Mouse (Mus musculus): ENCODE results near the gene Pias1. TPM values are rescaled to one million over a fixed set of nuclear protein-coding genes. Genes with fewer than 3 reads are reported as not detected.

Gene Pias1
- polyA plus RNA-seq, 1 experiment from 2014 or later, result 60.7 TPM

GRCm38 (mm10) chr9:62972073-62972745, 15.5 kb downstream of the Pias1 start:
- H3K4me3 ChIP-seq (ENCODE audit: low read depth, low read length), result no peak overlapping the region
- WGBS, result 52% methylated on average over 10 of the region's 10 CpGs

DNA sequence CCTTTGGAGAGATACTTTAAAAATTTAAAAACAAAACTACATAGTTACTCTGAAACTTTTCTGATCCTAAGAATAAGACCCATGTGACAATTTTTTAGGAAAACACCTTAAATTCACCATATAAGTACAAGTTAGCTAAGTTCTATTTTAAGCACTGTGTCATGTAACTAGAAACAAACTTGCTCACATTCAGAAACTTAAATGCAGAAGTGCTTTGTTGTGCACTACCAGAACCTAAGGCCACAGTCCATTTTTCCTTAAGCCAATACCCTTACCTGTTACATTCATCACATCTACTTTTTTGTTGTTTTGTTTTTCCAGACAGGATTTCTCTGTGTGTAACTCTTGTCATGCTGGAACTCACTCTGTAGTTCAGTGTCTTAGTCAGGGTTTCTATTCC, 17.4 kb downstream of the Pias1 start:
- Histone ChIP-seq H3K4me2 (ENCODE audit: low read depth, low read length) (no peak overlapping the region), H3K4me3 (ENCODE audit: low read depth, low read length) (no peak overlapping the region), H3K27ac (replicated peaks; ENCODE audit: low read depth, low read length) (no peak overlapping the region), H3K4me1 (ENCODE audit: control insufficient read depth, insufficient read depth, low read length) (no peaks in the 10 kb centered on the region), H3K27me3 (ENCODE audit: control insufficient read depth, insufficient read depth, low read length) (no peaks in the 10 kb centered on the region), H3K9ac (replicated peaks; ENCODE audit: low read length) (no peak overlapping the region), H3K36me3 (replicated peaks; ENCODE audit: control insufficient read depth, insufficient read depth, low read depth, low read length) (no peaks in the 10 kb centered on the region), H3K9me3 (replicated peaks; ENCODE audit: control insufficient read depth, low read length) (no peaks in the 10 kb centered on the region)
- DNase-seq (ENCODE audit: low spot score) (no peak), ATAC-seq (replicated peaks; ENCODE audit: insufficient number of reproducible peaks, low FRiP score, low TSS enrichment, low read depth) (no peak)

More at GRCm38 (mm10) chr9:62972073-62972745, 15.5 kb downstream of the Pias1 start:
- Histone ChIP-seq H3K4me1 (ENCODE audit: control insufficient read depth, insufficient read depth, low read length) (no peaks in the 10 kb centered on the region), H3K27ac (replicated peaks; ENCODE audit: low read depth, low read length) (no peak overlapping the region), H3K36me3 (replicated peaks; ENCODE audit: control insufficient read depth, insufficient read depth, low read depth, low read length) (no peaks in the 10 kb centered on the region), H3K9ac (replicated peaks; ENCODE audit: low read length) (no peak overlapping the region), H3K27me3 (ENCODE audit: control insufficient read depth, insufficient read depth, low read length) (no peaks in the 10 kb centered on the region), H3K9me3 (replicated peaks; ENCODE audit: control insufficient read depth, low read length) (no peaks in the 10 kb centered on the region), H3K4me2 (ENCODE audit: low read depth, low read length) (no peak overlapping the region)
- no peak for DNase-seq (ENCODE audit: low spot score)
- ATAC-seq (replicated peaks; ENCODE audit: insufficient number of reproducible peaks, low FRiP score, low TSS enrichment, low read depth), result no peak

GRCm38 (mm10) chr9:62966018-62966417, 21.7 kb downstream of the Pias1 start:
- H3K36me3 ChIP-seq (replicated peaks; ENCODE audit: control insufficient read depth, insufficient read depth, low read depth, low read length), result no peaks in the 10 kb centered on the region
- WGBS, result 90% methylated on average over 3 of the region's 3 CpGs
- no peaks in the 10 kb centered on the region for H3K27me3 ChIP-seq (ENCODE audit: control insufficient read depth, insufficient read depth, low read length)
- H3K9ac ChIP-seq (replicated peaks; ENCODE audit: low read length), result no peak overlapping the region
- no peak overlapping the region for H3K4me3 ChIP-seq (ENCODE audit: low read depth, low read length)
- H3K4me2 ChIP-seq (ENCODE audit: low read depth, low read length), result no peak overlapping the region
- DNase-seq (ENCODE audit: low spot score), result no peak
- no peaks in the 10 kb centered on the region for H3K4me1 ChIP-seq (ENCODE audit: control insufficient read depth, insufficient read depth, low read length)
- no peak for ATAC-seq (replicated peaks; ENCODE audit: insufficient number of reproducible peaks, low FRiP score, low TSS enrichment, low read depth)
- H3K9me3 ChIP-seq (replicated peaks; ENCODE audit: control insufficient read depth, low read length), result no peaks in the 10 kb centered on the region
- H3K27ac ChIP-seq (replicated peaks; ENCODE audit: low read depth, low read length), result no peak overlapping the region

- Histone ChIP-seq H3K4me1 (ENCODE audit: control insufficient read depth, insufficient read depth, low read length) (no peaks in the 10 kb centered on the region), H3K4me2 (ENCODE audit: low read depth, low read length) (no peak overlapping the region), H3K9me3 (replicated peaks; ENCODE audit: control insufficient read depth, low read length) (no peaks in the 10 kb centered on the region), H3K27me3 (ENCODE audit: control insufficient read depth, insufficient read depth, low read length) (no peaks in the 10 kb centered on the region), H3K4me3 (ENCODE audit: low read depth, low read length) (no peak overlapping the region), H3K36me3 (replicated peaks; ENCODE audit: control insufficient read depth, insufficient read depth, low read depth, low read length) (0 out of 2 replicates have a peak, but pooled peaks cover 3% of the 10 kb centered on the region), H3K27ac (replicated peaks; ENCODE audit: low read depth, low read length) (no peak overlapping the region), H3K9ac (replicated peaks; ENCODE audit: low read length) (no peak overlapping the region)
- no peak for DNase-seq (ENCODE audit: low spot score)
- no peak for ATAC-seq (replicated peaks; ENCODE audit: insufficient number of reproducible peaks, low FRiP score, low TSS enrichment, low read depth)
Observed at GRCm38 (mm10) chr9:62952713-62953112, 35.0 kb downstream of the Pias1 start.

DNA sequence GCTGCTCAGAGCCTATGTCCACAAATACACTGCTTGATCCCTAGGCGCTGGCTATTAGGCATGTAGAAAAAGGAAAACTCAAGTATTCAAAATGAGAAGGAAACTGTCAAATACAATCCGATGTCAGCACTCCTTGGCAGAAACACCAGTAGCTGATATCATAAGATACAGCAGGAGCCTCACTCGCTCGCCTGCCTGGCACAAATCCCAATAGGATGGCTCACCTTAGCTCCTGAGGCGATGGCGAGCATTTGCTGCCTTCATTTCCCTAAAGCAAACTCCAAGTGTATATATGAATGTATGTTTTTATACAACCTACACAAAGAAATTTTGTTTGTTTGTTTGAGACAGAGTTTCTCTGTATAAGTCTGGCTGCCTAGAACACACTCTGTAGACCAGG, 42.4 kb downstream of the Pias1 start:
- no peak for ATAC-seq (replicated peaks; ENCODE audit: insufficient number of reproducible peaks, low FRiP score, low TSS enrichment, low read depth)
- H3K9ac ChIP-seq (replicated peaks; ENCODE audit: low read length), result no peak overlapping the region
- WGBS, result 93% methylated on average over 6 of the region's 6 CpGs
- no peaks in the 10 kb centered on the region for H3K4me1 ChIP-seq (ENCODE audit: control insufficient read depth, insufficient read depth, low read length)
- H3K4me3 ChIP-seq (ENCODE audit: low read depth, low read length), result no peak overlapping the region
- H3K27ac ChIP-seq (replicated peaks; ENCODE audit: low read depth, low read length), result no peak overlapping the region
- H3K27me3 ChIP-seq (ENCODE audit: control insufficient read depth, insufficient read depth, low read length), result no peaks in the 10 kb centered on the region
- no peaks in the 10 kb centered on the region for H3K36me3 ChIP-seq (replicated peaks; ENCODE audit: control insufficient read depth, insufficient read depth, low read depth, low read length)
- H3K4me2 ChIP-seq (ENCODE audit: low read depth, low read length), result no peak overlapping the region
- no peak for DNase-seq (ENCODE audit: low spot score)
- H3K9me3 ChIP-seq (replicated peaks; ENCODE audit: control insufficient read depth, low read length), result no peaks in the 10 kb centered on the region

- Histone ChIP-seq H3K27ac (replicated peaks; ENCODE audit: low read depth, low read length) (no peak overlapping the region), H3K9ac (replicated peaks; ENCODE audit: low read length) (no peak overlapping the region), H3K27me3 (ENCODE audit: control insufficient read depth, insufficient read depth, low read length) (no peaks in the 10 kb centered on the region), H3K4me3 (ENCODE audit: low read depth, low read length) (no peak overlapping the region), H3K9me3 (replicated peaks; ENCODE audit: control insufficient read depth, low read length) (no peaks in the 10 kb centered on the region), H3K4me2 (ENCODE audit: low read depth, low read length) (no peak overlapping the region), H3K4me1 (ENCODE audit: control insufficient read depth, insufficient read depth, low read length) (no peaks in the 10 kb centered on the region), H3K36me3 (replicated peaks; ENCODE audit: control insufficient read depth, insufficient read depth, low read depth, low read length) (no peaks in the 10 kb centered on the region)
- DNase-seq (ENCODE audit: low spot score), result no peak
- 92% methylated on average over 1 of the region's 1 CpGs for WGBS
- ATAC-seq (replicated peaks; ENCODE audit: insufficient number of reproducible peaks, low FRiP score, low TSS enrichment, low read depth), result no peak
Observed at GRCm38 (mm10) chr9:62944063-62944462, 43.7 kb downstream of the Pias1 start.

DNA sequence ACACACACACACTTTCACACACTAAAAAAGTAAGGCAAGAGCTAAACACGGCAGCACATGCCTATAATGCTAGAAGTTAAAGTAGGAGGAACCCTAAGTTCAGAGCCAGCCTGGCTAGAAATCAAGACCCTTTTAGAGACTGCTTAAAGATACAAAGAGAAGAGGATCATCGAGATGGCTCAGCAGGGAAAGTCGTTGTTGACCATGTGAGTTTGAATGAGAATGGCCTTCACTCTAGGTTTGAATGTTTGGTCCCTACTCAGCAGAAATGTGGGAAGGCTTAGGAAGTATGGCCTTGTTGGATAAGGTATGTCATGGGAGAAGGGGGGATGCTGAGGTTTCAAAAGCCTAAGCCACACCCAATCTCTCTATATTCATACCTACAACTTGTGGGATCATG, 46.8 kb downstream of the Pias1 start:
- Histone ChIP-seq H3K9ac (replicated peaks; ENCODE audit: low read length) (no peak overlapping the region), H3K27me3 (ENCODE audit: control insufficient read depth, insufficient read depth, low read length) (no peaks in the 10 kb centered on the region), H3K4me1 (ENCODE audit: control insufficient read depth, insufficient read depth, low read length) (no peaks in the 10 kb centered on the region), H3K4me2 (ENCODE audit: low read depth, low read length) (no peak overlapping the region), H3K36me3 (replicated peaks; ENCODE audit: control insufficient read depth, insufficient read depth, low read depth, low read length) (no peaks in the 10 kb centered on the region), H3K27ac (replicated peaks; ENCODE audit: low read depth, low read length) (no peak overlapping the region), H3K4me3 (ENCODE audit: low read depth, low read length) (no peak overlapping the region), H3K9me3 (replicated peaks; ENCODE audit: control insufficient read depth, low read length) (no peaks in the 10 kb centered on the region)
- 80% methylated on average over 3 of the region's 3 CpGs for WGBS
- ATAC-seq (replicated peaks; ENCODE audit: insufficient number of reproducible peaks, low FRiP score, low TSS enrichment, low read depth), result no peak
- no peak for DNase-seq (ENCODE audit: low spot score)

GRCm38 (mm10) chr9:62935854-62936253, 51.9 kb downstream of the Pias1 start:
- no peaks in the 10 kb centered on the region for H3K9me3 ChIP-seq (replicated peaks; ENCODE audit: control insufficient read depth, low read length)
- H3K4me2 ChIP-seq (ENCODE audit: low read depth, low read length), result no peak overlapping the region
- DNase-seq (ENCODE audit: low spot score), result no peak
- no peaks in the 10 kb centered on the region for H3K4me1 ChIP-seq (ENCODE audit: control insufficient read depth, insufficient read depth, low read length)
- H3K4me3 ChIP-seq (ENCODE audit: low read depth, low read length), result no peak overlapping the region
- H3K9ac ChIP-seq (replicated peaks; ENCODE audit: low read length), result no peak overlapping the region
- no peak for ATAC-seq (replicated peaks; ENCODE audit: insufficient number of reproducible peaks, low FRiP score, low TSS enrichment, low read depth)
- no peaks in the 10 kb centered on the region for H3K36me3 ChIP-seq (replicated peaks; ENCODE audit: control insufficient read depth, insufficient read depth, low read depth, low read length)
- H3K27me3 ChIP-seq (ENCODE audit: control insufficient read depth, insufficient read depth, low read length), result no peaks in the 10 kb centered on the region
- no peak overlapping the region for H3K27ac ChIP-seq (replicated peaks; ENCODE audit: low read depth, low read length)
- WGBS, result 80% methylated on average over 5 of the region's 5 CpGs

Measured in embryonic facial prominence, embryonic 11.5 days (tissue).